Mouse (Mus musculus): ENCODE measurements around the gene Ramp2. TPM values are rescaled to one million over a fixed set of nuclear protein-coding genes. Genes with fewer than 3 reads are reported as not detected.

The Ramp2 gene
- 196 and 210 TPM in 2 replicates for polyA plus RNA-seq (2015; fragmentation: Nextera tagmentation; extraction: Ambion mirVana)

DNA sequence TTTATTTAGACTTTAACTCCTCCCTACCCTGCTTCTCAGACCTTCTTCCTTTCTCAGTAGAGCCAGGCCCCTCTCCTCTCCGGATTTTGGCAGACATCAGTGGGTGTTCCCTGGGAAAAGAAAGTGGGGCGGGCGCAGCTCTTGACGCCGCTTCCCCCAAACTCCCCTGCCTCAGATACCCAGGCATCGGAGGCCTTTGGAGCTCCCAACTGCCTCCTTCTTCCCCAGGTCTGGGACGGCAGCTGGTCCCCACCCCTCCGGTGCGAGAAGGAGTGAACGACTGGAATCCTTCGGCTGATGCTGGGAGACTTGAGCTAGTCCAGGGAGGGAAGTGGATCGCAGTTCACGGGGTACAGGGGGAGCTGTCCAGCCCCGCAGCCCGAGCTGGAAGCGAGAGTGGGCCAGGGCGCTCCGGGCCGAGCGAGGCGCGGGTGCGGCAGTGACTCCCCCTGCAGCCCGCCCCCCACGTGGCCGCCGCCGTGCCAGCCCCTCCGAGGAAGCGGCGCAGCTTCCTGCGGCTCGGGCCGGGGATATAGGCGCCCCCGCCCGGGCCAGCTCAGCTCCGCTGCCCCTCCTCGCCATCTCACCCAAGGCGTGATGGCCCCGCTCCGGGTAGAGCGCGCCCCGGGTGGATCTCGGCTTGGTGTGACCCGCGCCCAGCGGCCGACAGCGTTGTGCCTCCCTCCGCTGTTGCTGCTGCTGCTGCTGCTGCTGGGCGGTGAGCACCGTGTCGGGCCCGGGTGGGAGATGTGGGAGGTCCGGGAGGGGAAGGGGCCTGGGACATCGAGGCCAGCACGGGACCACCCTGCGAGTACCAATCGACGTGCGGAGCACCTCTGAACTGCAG, at the start of gene Ramp2:
TSS of gene Ramp2 (plus strand) at position 174 of the 847 bp plus-strand sequence.
- Histone ChIP-seq H3K27me3 (peaks cover 42% of the 10 kb centered on the region), H3K9ac (peak within 1 kb of the TSS; percentile 81), H3K4me2 (peak within 1 kb of the TSS; percentile 96), H3K36me3 (no peaks in the 10 kb centered on the region), H3K4me3 (peak within 1 kb of the TSS; percentile 76), H3K4me1 (replicated peaks) (peaks cover 17% of the 10 kb centered on the region), H3K9me3 (replicated peaks) (no peaks in the 10 kb centered on the region), H3K27ac (peak within 1 kb of the TSS; percentile 91)
- 1% methylated on average over 63 of the region's 63 CpGs for WGBS
- peak; percentile 75 for ATAC-seq (replicated peaks; ENCODE audit: insufficient number of reproducible peaks, insufficient read depth, low FRiP score, low read depth)

DNA sequence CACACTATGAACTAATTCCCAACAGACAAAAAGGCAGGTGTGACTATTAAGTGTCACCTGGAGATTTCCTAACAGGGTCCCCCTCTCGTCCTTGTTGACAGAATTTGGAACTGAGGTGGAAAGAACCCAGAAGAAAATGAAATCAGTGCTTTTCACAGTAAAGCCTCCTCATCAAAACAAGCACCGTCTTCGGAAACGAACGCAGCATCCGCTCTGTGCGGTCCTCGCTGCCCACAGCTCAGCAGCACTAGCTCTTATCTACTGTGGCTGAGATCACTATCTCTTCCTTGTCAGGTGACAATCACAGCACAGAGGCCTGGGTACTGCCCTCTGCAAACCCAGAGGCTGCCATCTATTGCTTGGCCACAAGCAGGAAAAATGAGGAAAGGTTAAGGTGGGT, 49.7 kb upstream of the Ramp2 start:
- 91% methylated on average over 8 of the region's 8 CpGs for WGBS
- H3K9me3 ChIP-seq (replicated peaks) = no peaks in the 10 kb centered on the region
- no peak for ATAC-seq (replicated peaks; ENCODE audit: insufficient number of reproducible peaks, insufficient read depth, low FRiP score, low read depth)
- H3K36me3 ChIP-seq = peaks cover 53% of the 10 kb centered on the region
- H3K27ac ChIP-seq = no peak overlapping the region
- H3K27me3 ChIP-seq = no peaks in the 10 kb centered on the region
- H3K4me2 ChIP-seq = no peak overlapping the region
- no peak overlapping the region for H3K4me3 ChIP-seq
- peaks cover 28% of the 10 kb centered on the region for H3K4me1 ChIP-seq (replicated peaks)
- no peak overlapping the region for H3K9ac ChIP-seq

DNA sequence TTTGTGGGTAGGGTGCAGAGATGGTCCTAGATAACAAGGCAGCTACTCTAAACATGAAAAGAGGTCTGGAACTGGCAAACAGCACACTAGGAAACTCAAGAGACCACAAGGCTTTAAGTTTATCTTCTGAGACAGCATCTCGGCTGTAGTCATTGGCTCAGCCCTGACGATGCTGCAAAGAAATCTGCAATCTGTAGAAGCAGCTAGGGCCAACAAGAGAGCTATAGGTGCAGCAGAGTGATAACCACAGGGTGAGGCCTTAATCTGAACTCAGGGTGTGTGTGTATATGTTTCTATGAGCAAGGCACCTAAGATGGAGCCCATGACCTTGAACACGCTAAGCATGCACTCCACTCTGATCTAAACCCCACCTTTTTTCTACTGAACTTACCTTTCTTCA, 46.3 kb upstream of the Ramp2 start:
- Histone ChIP-seq H3K4me3 (no peak overlapping the region), H3K27ac (no peak overlapping the region), H3K9me3 (replicated peaks) (no peaks in the 10 kb centered on the region), H3K4me2 (no peak overlapping the region), H3K27me3 (no peaks in the 10 kb centered on the region), H3K36me3 (peaks cover 64% of the 10 kb centered on the region), H3K9ac (no peak overlapping the region), H3K4me1 (replicated peaks) (peaks cover 3% of the 10 kb centered on the region)
- ATAC-seq (replicated peaks; ENCODE audit: insufficient number of reproducible peaks, insufficient read depth, low FRiP score, low read depth) = no peak
- WGBS = 88% methylated on average over 3 of the region's 3 CpGs

DNA sequence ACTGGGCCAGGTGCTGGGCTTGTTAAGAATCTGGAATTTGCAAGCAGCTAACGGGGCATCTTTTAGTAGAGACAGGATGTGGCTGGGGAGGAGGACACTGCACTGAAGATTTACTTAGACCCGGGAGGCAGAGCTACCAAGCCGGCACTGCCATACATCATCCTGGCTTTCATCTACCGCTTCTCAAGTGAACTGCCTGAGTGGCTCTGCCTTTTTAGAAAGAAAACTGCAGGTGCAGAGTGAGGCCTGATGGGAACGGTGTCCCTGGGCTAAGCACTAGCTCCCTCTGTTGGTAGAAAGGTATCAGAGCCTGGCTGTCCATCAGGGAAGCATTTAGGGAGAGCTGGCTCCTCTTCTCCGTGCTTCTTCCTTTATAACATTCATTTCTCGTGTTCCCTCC, 44.8 kb upstream of the Ramp2 start:
- no peaks in the 10 kb centered on the region for H3K4me1 ChIP-seq (replicated peaks)
- no peak overlapping the region for H3K4me2 ChIP-seq
- no peak overlapping the region for H3K9ac ChIP-seq
- no peak overlapping the region for H3K27ac ChIP-seq
- H3K4me3 ChIP-seq = no peak overlapping the region
- peaks cover 68% of the 10 kb centered on the region for H3K36me3 ChIP-seq
- ATAC-seq (replicated peaks; ENCODE audit: insufficient number of reproducible peaks, insufficient read depth, low FRiP score, low read depth) = no peak
- H3K9me3 ChIP-seq (replicated peaks) = no peaks in the 10 kb centered on the region
- no peaks in the 10 kb centered on the region for H3K27me3 ChIP-seq
- 21% methylated on average over 7 of the region's 7 CpGs for WGBS

DNA sequence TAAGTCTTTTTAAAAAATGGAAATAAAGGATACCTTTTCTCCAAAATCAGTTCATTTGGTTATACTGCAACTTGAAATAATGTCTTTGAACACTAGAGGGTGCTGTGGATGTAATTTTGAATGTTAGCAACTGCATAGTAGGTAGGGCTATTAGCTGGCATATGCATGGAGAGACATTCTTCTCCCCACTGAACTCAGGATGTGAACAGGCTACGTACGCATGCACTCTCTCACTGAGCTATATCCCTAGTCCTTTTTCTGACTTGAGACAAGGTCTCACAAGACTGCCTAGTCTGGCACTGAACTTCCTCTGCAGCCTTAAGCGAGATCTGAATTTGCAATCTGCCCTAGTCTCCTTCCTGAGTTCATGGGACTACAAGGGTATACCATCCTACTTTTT, 33.9 kb upstream of the Ramp2 start:
- H3K4me3 ChIP-seq = no peak overlapping the region
- H3K36me3 ChIP-seq = peaks cover 62% of the 10 kb centered on the region
- no peak overlapping the region for H3K27ac ChIP-seq
- ATAC-seq (replicated peaks; ENCODE audit: insufficient number of reproducible peaks, insufficient read depth, low FRiP score, low read depth) = peak; percentile 75; the same call in 1 of the 2 replicates
- no peak overlapping the region for H3K9ac ChIP-seq
- 30% methylated on average over 3 of the region's 3 CpGs for WGBS
- no peaks in the 10 kb centered on the region for H3K27me3 ChIP-seq
- H3K4me1 ChIP-seq (replicated peaks) = no peaks in the 10 kb centered on the region
- H3K9me3 ChIP-seq (replicated peaks) = no peaks in the 10 kb centered on the region
- no peak overlapping the region for H3K4me2 ChIP-seq

DNA sequence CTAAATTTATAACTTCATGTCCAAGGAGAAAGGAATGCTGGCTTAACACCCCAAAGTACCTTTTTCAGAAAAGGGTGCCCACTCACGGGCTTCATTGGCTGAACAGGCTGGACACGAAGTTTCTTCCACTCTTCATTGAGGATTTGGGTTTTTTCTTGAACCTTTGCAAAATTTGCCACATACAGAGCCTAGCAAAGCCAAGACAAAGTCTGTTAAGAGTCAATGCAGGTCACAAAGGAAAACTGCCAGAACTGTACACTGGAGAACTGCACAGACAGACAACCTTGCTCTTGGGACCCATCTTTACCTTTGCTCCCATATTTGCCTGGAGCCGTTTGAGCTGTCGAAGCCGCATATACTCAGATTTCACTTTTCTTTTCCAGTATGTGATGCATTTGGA, 28.9 kb upstream of the Ramp2 start:
- H3K27ac ChIP-seq = no peak overlapping the region
- WGBS = 87% methylated on average over 5 of the region's 5 CpGs
- no peak overlapping the region for H3K9ac ChIP-seq
- H3K4me1 ChIP-seq (replicated peaks) = peaks cover 5% of the 10 kb centered on the region; the same call in 1 of the 2 replicates
- H3K36me3 ChIP-seq = peaks cover 39% of the 10 kb centered on the region
- no peak for ATAC-seq (replicated peaks; ENCODE audit: insufficient number of reproducible peaks, insufficient read depth, low FRiP score, low read depth)
- H3K4me3 ChIP-seq = no peak overlapping the region
- no peaks in the 10 kb centered on the region for H3K9me3 ChIP-seq (replicated peaks)
- no peak overlapping the region for H3K4me2 ChIP-seq
- no peaks in the 10 kb centered on the region for H3K27me3 ChIP-seq

DNA sequence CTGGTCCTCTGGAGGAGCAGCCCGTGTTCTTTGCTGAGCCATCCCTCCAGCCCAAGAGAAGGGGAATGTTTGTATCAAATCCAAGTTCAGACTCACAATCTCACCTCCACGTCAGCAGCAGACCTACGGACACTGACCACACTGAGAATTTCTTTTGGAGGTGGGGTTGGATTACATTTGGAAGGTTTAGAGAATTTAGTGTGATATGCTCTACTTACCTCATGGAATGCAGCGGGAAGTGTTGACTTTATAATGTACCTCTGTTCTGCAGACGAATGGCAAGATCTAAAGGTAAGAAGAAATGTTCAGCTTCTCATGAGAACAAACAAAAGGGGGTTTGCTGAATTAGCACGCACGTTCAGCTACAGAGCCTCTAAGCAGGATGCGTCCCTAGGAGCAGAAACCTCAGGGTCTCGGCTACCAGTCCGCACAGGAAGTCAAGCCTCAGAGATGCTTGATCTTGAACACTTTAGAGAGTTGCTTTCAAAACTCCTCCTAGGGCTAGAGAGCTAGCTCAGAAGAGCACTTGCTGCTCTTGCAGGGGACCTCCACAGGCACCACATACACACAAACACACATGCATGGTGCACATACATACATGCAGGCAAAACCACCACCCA, 27.3 kb upstream of the Ramp2 start:
- H3K9ac ChIP-seq = no peak overlapping the region
- H3K36me3 ChIP-seq = peaks cover 29% of the 10 kb centered on the region
- H3K4me2 ChIP-seq = no peak overlapping the region
- H3K4me1 ChIP-seq (replicated peaks) = peaks cover 5% of the 10 kb centered on the region; the same call in 1 of the 2 replicates
- WGBS = 75% methylated on average over 10 of the region's 10 CpGs
- no peak overlapping the region for H3K4me3 ChIP-seq
- no peaks in the 10 kb centered on the region for H3K27me3 ChIP-seq
- no peak overlapping the region for H3K27ac ChIP-seq
- H3K9me3 ChIP-seq (replicated peaks) = no peaks in the 10 kb centered on the region
- no peak for ATAC-seq (replicated peaks; ENCODE audit: insufficient number of reproducible peaks, insufficient read depth, low FRiP score, low read depth)

DNA sequence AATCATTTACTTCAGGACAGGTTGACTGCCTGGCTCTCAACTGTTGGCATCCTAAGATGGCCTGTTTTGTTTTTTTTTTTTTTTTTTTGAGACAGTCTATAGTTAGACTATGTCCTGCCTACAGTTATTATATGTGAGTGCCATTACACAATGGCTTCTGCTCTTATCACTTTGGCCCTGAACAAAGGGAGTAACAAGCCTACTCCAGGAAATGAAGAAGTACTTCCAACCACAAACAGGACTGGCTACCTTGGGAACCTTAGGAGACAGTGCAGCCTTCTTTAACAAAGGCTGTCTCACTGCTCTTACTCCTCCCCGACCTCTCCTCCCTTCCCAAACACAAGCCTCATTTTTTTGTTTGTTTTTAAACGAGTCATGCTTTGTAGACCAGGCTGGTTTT, 25.0 kb upstream of the Ramp2 start:
- Histone ChIP-seq H3K4me3 (no peak overlapping the region), H3K4me1 (replicated peaks) (peaks cover 11% of the 10 kb centered on the region), H3K36me3 (peaks cover 16% of the 10 kb centered on the region), H3K9me3 (replicated peaks) (no peaks in the 10 kb centered on the region), H3K27ac (peak overlapping the region; percentile 50), H3K27me3 (no peaks in the 10 kb centered on the region), H3K4me2 (no peak overlapping the region), H3K9ac (no peak overlapping the region)
- no peak for ATAC-seq (replicated peaks; ENCODE audit: insufficient number of reproducible peaks, insufficient read depth, low FRiP score, low read depth)
- WGBS = 45% methylated on average over 2 of the region's 2 CpGs

DNA sequence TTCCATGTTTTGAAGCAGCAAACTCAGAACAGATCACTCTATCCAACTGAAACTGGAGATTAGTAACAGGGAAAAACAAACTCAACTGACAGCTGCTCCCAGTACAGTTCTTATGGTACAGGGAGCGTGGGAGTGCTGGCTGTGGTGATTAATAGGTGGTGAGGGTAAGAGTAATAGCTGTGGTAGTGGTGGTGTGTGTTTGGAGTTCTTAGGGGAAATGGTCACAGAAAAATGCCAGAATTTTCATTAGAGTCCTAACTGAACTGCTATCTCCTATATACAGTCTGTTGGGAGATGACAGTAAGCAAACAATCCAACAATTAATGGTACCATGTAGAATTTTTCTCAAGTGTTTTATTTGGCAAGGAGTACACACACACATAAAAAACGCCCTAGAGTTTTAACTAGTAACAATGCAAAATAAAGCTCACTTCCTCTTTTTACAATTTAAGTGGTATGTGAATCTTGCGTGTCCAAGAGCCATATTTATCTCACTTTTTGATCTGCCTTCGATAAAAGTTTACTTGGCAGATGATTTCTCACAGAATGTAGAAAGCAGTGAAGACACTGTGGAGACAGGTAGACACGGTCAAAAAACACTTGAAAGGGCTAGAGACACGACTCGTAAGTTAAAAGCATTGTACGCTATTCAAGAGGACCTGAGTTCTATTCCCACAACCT, 24.4 kb upstream of the Ramp2 start:
- H3K4me3 ChIP-seq = no peak overlapping the region
- H3K27me3 ChIP-seq = no peaks in the 10 kb centered on the region
- no peaks in the 10 kb centered on the region for H3K9me3 ChIP-seq (replicated peaks)
- peak overlapping the region; percentile 50 for H3K27ac ChIP-seq
- no peak for ATAC-seq (replicated peaks; ENCODE audit: insufficient number of reproducible peaks, insufficient read depth, low FRiP score, low read depth)
- 74% methylated on average over 8 of the region's 8 CpGs for WGBS
- H3K9ac ChIP-seq = no peak overlapping the region
- peaks cover 12% of the 10 kb centered on the region for H3K4me1 ChIP-seq (replicated peaks)
- H3K4me2 ChIP-seq = no peak overlapping the region
- H3K36me3 ChIP-seq = peaks cover 15% of the 10 kb centered on the region

DNA sequence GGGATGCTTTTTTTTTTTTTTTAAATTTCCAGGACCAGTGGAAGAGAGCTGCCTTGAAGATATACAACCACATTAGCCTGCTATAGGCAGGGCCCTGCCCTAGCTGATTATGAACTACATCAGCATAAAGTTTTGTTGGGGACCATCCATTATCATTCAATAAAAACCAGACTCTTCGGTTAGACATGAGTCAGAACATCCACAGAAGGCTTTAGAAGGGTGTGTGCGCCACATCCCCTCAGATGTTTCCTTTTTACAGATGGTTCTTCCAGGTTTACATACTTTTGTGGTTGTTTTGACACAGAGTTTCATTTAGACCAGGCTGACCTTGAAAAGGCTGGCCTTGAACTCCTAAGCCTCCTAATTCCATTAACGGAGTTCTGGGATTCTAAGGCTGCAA, 21.5 kb upstream of the Ramp2 start:
- 77% methylated on average over 3 of the region's 3 CpGs for WGBS
- Histone ChIP-seq H3K9ac (no peak overlapping the region), H3K9me3 (replicated peaks) (no peaks in the 10 kb centered on the region), H3K4me3 (no peak overlapping the region), H3K27ac (0 out of 2 replicates have a peak overlapping the region, but pooled peaks have one; percentile 4), H3K4me2 (no peak overlapping the region), H3K27me3 (no peaks in the 10 kb centered on the region), H3K4me1 (replicated peaks) (peaks cover 13% of the 10 kb centered on the region), H3K36me3 (no peaks in the 10 kb centered on the region)
- ATAC-seq (replicated peaks; ENCODE audit: insufficient number of reproducible peaks, insufficient read depth, low FRiP score, low read depth) = no peak

DNA sequence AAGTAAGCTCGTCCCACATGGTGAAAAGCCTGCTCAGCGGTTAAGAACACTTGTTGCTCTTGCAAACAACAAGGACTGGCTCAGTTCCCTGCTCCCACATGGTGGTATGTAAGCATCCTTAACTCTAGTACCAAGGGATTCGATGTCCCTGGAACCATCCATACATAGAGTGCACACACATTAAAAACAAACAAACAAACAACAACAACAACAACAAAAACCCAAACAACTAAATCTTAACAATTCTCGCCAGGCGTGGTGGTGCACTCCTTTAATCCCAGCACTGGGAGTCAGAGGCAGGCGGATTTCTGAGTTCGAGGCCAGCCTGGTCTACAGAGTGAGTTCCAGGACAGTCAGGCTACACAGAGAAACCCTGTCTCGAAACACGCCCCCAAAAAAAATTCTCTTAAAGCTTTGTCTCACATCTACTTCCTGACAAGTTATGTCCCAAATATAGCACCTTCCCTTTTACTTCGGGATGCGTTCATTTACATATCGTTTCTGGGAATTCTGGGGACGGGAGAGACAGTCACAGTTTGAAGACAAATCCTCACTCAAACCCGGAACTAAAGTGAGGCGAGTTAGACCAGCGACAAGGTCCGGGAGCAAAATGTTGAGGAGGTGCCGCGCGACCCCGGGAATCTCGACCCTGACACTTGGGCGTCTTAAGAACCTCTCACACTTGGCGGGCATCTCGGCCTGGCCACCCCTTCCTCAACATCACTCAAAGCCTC, 20.3 kb upstream of the Ramp2 start:
- H3K36me3 ChIP-seq = no peaks in the 10 kb centered on the region
- ATAC-seq (replicated peaks; ENCODE audit: insufficient number of reproducible peaks, insufficient read depth, low FRiP score, low read depth) = no peak
- H3K4me3 ChIP-seq = peak overlapping the region; percentile 90
- H3K27me3 ChIP-seq = no peaks in the 10 kb centered on the region
- H3K27ac ChIP-seq = peak overlapping the region; percentile 80
- H3K9me3 ChIP-seq (replicated peaks) = no peaks in the 10 kb centered on the region
- peak overlapping the region; percentile 86 for H3K4me2 ChIP-seq
- WGBS = 18% methylated on average over 25 of the region's 25 CpGs
- peak overlapping the region; percentile 85 for H3K9ac ChIP-seq
- peaks cover 17% of the 10 kb centered on the region for H3K4me1 ChIP-seq (replicated peaks)

Measured in heart, embryonic 15.5 days (tissue).